Mouse (Mus musculus) liver, adult 2 months (tissue): Measurements from ENCODE around the gene Mrps27. TPM values are rescaled to one million over a fixed set of nuclear protein-coding genes. Genes with fewer than 3 reads are reported as not detected.

Experiments
- DNase-seq: peaks from one replicate; pipeline ENCODE4 v3.0.0-alpha.2; 2011; ENCODE audit warnings: low read depth, low spot score; ENCODE audit errors: extremely low read depth
- H3K27ac ChIP-seq: fragments of 200-500 bp; replicated peaks from 2 replicates; pipeline ENCODE4 v1.5.1; 2012; ENCODE audit warnings: low read depth, mild to moderate bottlenecking, control low read depth, inconsistent platforms, low read length; ENCODE audit not compliant: insufficient read depth
- H3K27me3 ChIP-seq: fragments of 200-500 bp; 2 replicates; pipeline ENCODE4 v1.6.1; 2012; ENCODE audit warnings: mild to moderate bottlenecking, moderate library complexity, low read length, inconsistent platforms; ENCODE audit not compliant: control insufficient read depth, insufficient read depth
- H3K36me3 ChIP-seq: fragments of 200-500 bp; 2 replicates; pipeline ENCODE4 v1.6.1; 2012; ENCODE audit warnings: low read length, inconsistent platforms; ENCODE audit not compliant: control insufficient read depth, insufficient read depth
- H3K4me1 ChIP-seq: fragments of 200-500 bp; 2 replicates; pipeline ENCODE4 v1.6.1; 2011; ENCODE audit warnings: low read length; ENCODE audit not compliant: control insufficient read depth, insufficient read depth
- H3K4me3 ChIP-seq: fragments of 200-500 bp; 2 replicates; pipeline ENCODE4 v1.5.1; 2011; ENCODE audit warnings: low read depth, mild to moderate bottlenecking, control low read depth, low read length, moderate library complexity; ENCODE audit not compliant: insufficient read depth
- H3K79me2 ChIP-seq: fragments of 200-500 bp; 2 replicates; pipeline ENCODE4 v1.6.1; 2012; ENCODE audit warnings: inconsistent platforms, mild to moderate bottlenecking, low read length, moderate library complexity; ENCODE audit not compliant: control insufficient read depth, insufficient read depth
- H3K9ac ChIP-seq: fragments of 200-500 bp; 2 replicates; pipeline ENCODE4 v1.6.1; 2012; ENCODE audit warnings: low read depth, mild to moderate bottlenecking, control low read depth, inconsistent platforms, low read length
- CTCF ChIP-seq: fragments of 200-500 bp; IDR thresholded peaks from 2 replicates; pipeline ENCODE4 v1.5.1; 2011; ENCODE audit warnings: low read depth, low read length, control low read depth
- POLR2A ChIP-seq: fragments of 200-500 bp; IDR thresholded peaks from 2 replicates; pipeline ENCODE4 v1.6.1; 2011; ENCODE audit warnings: low read length, control low read depth; ENCODE audit not compliant: insufficient read depth; ENCODE audit errors: extremely low read depth
- WGBS: fragments of 180-500 bp; shearing (Covaris S2); methylation state at CpG from one replicate; pipeline ENCODE4 v1.1.7; 2018; 5-methylcytosine and 5-hydroxymethylcytosine counted together
- polyA plus RNA-seq: library from polyadenylated mRNA; depleted of rRNA; stranded (reverse); fragments of >200 nt; gene quantifications from 2 replicates; pipeline ENCODE4 v1.2.3, GENCODE M21; 2012
- total RNA-seq: library from RNA; depleted of rRNA; stranded (reverse); fragments of >200 nt; gene quantifications from 2 replicates; pipeline ENCODE4 v1.2.3, GENCODE M21; 2014

Gene Mrps27
- total and polyA plus RNA-seq, 2 experiments = 19.3 to 24.1 TPM

DNA sequence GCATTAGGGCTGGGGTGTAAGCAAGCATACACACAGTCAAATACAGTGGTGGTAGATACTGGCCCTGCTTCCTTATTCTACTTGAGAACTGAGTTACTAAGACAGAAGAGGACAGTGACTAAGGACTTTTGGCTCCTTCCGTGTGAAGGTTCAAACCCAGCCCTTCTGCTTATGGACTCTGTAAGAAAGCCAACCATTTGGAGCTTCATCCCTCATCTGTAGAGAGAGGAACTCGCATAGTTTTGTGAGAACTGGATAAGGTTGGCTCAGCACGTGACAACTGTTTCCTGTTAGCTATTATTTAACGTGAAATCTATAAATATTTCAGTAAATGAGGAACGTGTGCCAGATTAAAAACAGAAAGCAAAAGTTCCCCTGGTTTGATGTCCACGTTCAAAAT, 7.1 kb upstream of the Mrps27 start:
- DNase-seq = peak; percentile 56
- peaks cover 55% of the 10 kb centered on the region for H3K36me3 ChIP-seq
- no peak overlapping the region for H3K4me3 ChIP-seq
- H3K27me3 ChIP-seq = no peaks in the 10 kb centered on the region
- 56% methylated on average over 6 of the region's 6 CpGs for WGBS
- no peaks in the 10 kb centered on the region for H3K79me2 ChIP-seq
- 0 out of 2 replicates have a peak overlapping the region, but pooled peaks have one; percentile 27 for H3K27ac ChIP-seq
- no peak for TF ChIP-seq CTCF
- TF ChIP-seq POLR2A = no peak
- H3K4me1 ChIP-seq = no peaks in the 10 kb centered on the region
- no peak overlapping the region for H3K9ac ChIP-seq

GRCm38 (mm10) chr13:99341504-99341903, 3.1 kb upstream of the Mrps27 start:
- WGBS = 92% methylated on average over 6 of the region's 6 CpGs
- Histone ChIP-seq H3K4me3 (no peak overlapping the region), H3K79me2 (no peaks in the 10 kb centered on the region), H3K36me3 (peaks cover 38% of the 10 kb centered on the region), H3K9ac (no peak overlapping the region), H3K27ac (no peak overlapping the region), H3K4me1 (peaks cover 7% of the 10 kb centered on the region; the same call in 1 of the 2 replicates), H3K27me3 (no peaks in the 10 kb centered on the region)
- TF ChIP-seq POLR2A = no peak
- no peak for DNase-seq

DNA sequence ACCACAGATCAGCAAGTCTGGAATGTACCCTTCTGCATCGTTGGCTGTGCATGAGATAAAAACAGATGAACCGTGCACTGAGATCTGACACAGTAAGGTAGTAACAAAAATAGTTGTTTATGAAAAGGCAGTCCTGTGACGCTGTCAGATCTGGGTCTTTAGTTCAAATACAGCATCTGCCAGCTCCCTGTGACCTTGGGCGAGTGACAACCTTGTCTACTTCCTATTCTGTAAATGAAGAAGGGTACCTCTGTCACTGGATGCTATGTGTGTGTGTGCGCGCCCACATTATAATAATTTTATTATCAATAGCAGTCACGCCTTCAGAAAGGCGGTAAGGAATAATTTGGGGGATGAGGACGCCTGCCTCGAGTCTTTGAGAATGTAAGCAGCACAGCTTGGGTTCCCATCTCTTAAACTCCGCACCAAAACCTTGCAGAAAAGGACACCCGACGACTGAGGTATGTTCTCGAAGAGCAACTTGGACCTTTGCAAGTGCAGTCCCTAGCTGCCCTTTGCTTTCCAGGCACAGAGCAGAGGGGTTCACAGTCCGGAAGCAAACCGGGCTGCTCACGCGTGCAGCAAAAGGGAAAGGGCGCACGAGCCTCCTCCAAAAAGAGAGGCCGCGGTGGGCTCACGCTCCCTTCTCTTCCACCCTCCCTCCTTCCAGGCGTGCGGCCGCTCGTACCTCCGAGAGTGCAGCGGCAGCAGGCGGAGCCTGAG, 549 bp upstream of the Mrps27 start:
- Histone ChIP-seq H3K27me3 (no peaks in the 10 kb centered on the region), H3K9ac (peak overlapping the region; percentile 92), H3K27ac (peak overlapping the region; percentile 79), H3K4me1 (peaks cover 7% of the 10 kb centered on the region; the same call in 1 of the 2 replicates), H3K36me3 (peaks cover 23% of the 10 kb centered on the region), H3K79me2 (no peaks in the 10 kb centered on the region), H3K4me3 (peak overlapping the region; percentile 92)
- DNase-seq = peak; percentile 74
- under 1% methylated on average over 30 of the region's 30 CpGs for WGBS
- TF ChIP-seq CTCF = no peak
- TF ChIP-seq POLR2A = no peak

GRCm38 (mm10) chr13:99350009-99350408, 5.4 kb downstream of the Mrps27 start:
- WGBS = 93% methylated on average over 6 of the region's 6 CpGs
- no peaks in the 10 kb centered on the region for H3K27me3 ChIP-seq
- no peak for DNase-seq
- no peaks in the 10 kb centered on the region; the same call in 1 of the 2 replicates for H3K79me2 ChIP-seq
- H3K9ac ChIP-seq = no peak overlapping the region
- peaks cover 5% of the 10 kb centered on the region; the same call in 1 of the 2 replicates for H3K4me1 ChIP-seq
- no peak overlapping the region for H3K4me3 ChIP-seq
- TF ChIP-seq POLR2A (no peak), CTCF (no peak)
- H3K36me3 ChIP-seq = no peaks in the 10 kb centered on the region
- no peak overlapping the region for H3K27ac ChIP-seq

DNA sequence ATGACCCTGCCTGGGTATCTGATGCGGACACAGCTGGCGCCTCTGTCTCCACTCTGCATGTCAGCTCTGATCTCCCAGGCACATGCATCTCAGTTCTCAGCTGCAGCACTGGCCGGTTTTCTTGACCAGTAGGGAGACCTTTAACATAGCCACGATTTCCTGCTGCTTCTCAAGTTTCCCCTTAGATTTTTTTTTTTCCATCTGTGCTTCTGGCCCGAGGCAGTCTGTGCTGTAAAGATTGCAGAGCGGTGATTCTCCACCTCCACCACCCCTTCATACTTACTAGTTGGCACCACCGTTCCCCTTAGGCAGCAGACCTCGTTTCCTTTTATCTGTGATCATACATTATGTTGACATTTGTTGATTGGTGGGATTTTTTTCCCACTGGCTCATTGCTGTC, 6.6 kb downstream of the Mrps27 start:
- H3K4me3 ChIP-seq = no peak overlapping the region
- H3K4me1 ChIP-seq = peaks cover 2% of the 10 kb centered on the region; the same call in 1 of the 2 replicates
- DNase-seq = no peak
- TF ChIP-seq CTCF (no peak), POLR2A (no peak)
- H3K36me3 ChIP-seq = no peaks in the 10 kb centered on the region
- no peak overlapping the region for H3K27ac ChIP-seq
- 81% methylated on average over 8 of the region's 8 CpGs for WGBS
- H3K27me3 ChIP-seq = no peaks in the 10 kb centered on the region
- no peaks in the 10 kb centered on the region; the same call in 1 of the 2 replicates for H3K79me2 ChIP-seq
- no peak overlapping the region for H3K9ac ChIP-seq

GRCm38 (mm10) chr13:99351596-99351995, 7.0 kb downstream of the Mrps27 start:
- H3K36me3 ChIP-seq = no peaks in the 10 kb centered on the region
- 81% methylated on average over 3 of the region's 3 CpGs for WGBS

More at GRCm38 (mm10) chr13:99351596-99351995, 7.0 kb downstream of the Mrps27 start:
- no peak for DNase-seq
- no peak overlapping the region for H3K4me3 ChIP-seq
- TF ChIP-seq POLR2A (no peak), CTCF (no peak)
- no peak overlapping the region for H3K27ac ChIP-seq
- no peaks in the 10 kb centered on the region; the same call in 1 of the 2 replicates for H3K79me2 ChIP-seq
- no peak overlapping the region for H3K9ac ChIP-seq
- peaks cover 2% of the 10 kb centered on the region; the same call in 1 of the 2 replicates for H3K4me1 ChIP-seq
- H3K27me3 ChIP-seq = no peaks in the 10 kb centered on the region
